Mouse (Mus musculus): ENCODE data around the gene Itch.
"Not testable (repeated sequence)": the region's sequence is repeated elsewhere in the genome, so short reads cannot be mapped to it uniquely, and the experiment has no call there.

The Itch gene

DNA sequence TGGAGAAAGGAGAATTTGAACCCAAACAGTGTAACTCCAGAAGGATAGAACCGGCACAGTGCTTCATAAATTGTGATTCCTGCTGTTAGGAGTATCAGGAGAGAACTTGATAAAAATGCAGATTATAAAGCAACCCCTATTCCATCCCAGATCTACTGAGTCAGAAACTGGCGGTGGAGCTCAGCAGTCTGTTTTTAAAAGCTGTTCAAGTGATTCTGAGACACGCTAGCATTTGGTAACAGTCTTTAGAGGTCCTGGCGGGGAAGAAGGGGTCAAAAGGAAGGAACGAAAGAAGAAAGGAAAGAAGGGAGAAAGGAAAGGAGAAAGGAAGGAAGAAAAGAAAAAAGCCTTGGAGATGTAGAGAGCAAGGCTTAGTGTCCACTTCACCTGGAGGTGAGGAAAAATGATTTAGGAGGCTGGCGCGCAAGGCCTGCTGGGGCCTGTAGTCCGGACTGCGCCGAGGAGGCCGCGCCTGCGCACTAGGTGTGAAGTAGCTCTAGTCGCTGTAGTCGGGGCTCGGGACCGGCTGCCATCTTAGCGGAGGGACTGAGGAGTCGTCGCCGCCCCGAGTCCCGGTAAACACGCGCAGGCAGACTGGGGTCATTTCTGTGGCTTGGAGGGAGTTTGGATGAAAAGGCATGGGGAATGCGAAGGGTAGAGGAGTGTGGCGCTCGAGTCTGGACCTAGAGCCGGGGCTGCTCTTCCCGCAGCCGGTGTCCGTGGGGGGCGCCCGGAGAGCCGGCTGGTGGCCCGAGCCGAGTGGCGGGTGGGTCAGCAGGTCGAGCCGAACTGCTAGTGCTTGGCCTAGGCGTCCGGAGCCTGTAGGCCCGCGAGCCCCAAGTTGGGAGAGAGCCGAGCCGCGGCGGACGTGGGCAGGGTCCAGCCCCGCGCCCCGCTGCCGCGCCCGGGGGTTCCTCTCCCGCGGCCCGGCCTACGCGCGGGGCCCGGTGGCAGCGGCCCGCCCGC lies at the start of gene Itch:
Gene Itch (plus strand): TSS at position 499 of the 966 bp plus-strand sequence.
- DNase-seq (ENCODE audit: low spot score in 2 of 2): peak; percentile 92 to 93

DNA sequence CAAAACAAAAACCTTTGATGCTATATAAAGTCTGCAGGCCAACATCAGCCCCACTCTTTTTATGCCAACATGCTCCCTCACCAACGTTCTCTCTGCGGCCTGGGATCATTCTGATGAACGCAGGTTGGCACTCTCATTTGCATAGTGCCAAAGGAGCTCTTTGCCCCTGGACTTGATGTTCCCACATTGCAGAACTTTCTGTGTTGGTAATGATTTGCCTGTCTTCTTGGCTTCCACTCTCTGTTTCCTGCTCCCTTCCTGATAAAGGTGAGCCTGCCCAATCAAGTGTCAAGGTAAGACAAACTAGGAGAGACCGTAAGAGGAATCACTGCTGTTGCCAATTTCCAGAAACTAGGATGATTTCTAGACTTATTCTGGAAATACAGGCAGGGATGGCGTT lies 48.8 kb upstream of the Itch start:
- no peak for DNase-seq (ENCODE audit: low spot score in 2 of 2)

DNA sequence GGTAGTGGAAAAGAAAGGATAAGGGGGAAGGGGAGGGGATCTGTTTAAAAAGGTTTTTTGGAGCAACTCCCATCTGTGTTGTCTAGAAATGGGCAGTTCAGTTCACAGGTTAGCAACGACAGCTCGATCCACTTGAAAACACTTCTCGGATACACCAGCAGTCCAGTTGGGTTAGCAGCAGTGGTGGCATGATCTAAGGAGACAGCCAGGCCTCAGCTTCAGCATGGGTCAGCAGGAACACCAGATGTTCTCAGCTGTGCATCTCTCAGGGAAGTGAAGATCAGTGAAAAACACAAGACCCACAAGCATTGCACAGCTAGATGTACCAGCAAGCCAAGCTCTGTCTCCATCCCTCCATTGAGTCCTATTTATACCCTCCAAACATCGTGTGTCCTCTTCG lies 47.0 kb upstream of the Itch start:
- no peak for DNase-seq (ENCODE audit: low spot score in 2 of 2)

DNA sequence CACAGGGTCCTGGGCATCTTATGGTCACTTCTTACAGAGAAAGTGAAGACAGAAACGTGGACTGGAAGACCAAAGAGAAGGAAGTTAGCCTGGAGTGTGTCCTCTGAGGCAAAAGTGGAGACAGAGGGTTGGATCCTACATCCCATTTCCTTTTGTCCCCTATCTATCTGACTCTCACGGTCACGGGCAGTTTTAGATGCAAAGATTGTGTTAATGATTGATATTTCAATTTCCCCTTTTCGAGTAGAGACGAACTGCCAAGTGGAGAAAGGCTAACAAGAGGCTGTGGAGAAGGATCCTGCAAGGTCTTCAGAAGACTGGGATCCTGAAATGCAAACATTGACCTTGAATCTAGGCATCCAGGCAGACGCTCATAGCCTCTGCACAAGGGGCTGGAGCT lies 45.0 kb upstream of the Itch start:
- DNase-seq (ENCODE audit: low spot score in 2 of 2): no peak

DNA sequence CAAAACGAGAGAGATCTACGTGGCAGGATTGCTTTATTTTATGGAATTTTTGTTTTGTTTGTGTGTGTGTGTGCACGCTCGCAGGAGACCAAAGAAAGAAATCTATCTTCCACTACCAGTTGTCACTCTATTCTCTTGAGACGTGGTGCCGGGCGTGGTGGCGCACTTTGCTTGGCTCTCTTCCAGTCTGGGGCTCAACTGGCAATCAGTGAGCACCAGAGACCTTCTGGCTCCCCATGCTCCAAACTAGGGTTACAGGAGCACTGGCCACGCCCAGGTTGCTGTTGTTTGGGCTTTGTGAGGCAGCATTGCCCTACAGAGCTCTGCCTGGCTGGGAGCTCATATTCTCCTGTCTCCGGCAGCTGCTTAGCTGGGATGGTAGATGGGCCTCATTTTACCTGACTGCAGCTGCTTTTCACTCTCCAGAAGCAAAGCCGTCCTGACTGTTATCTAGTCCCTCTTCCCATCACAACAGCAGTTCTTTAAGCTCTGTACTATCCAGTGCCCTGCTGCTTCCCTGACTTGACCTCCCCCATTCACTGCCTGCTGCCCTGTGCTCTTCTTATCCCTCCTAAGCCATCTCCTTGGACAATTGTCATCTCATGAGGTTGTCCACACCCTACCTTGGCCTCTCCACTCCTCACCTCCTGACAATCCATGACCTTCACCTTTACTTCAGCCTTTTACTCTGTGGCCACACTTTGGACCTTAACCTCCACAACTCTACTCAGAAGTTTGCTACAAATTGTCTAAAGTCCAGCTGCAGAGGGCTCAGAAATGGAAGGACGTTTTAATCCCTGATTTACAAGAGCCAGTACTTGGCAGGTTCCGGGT lies 42.2 kb upstream of the Itch start:
- DNase-seq (ENCODE audit: low spot score in 2 of 2): no peak

DNA sequence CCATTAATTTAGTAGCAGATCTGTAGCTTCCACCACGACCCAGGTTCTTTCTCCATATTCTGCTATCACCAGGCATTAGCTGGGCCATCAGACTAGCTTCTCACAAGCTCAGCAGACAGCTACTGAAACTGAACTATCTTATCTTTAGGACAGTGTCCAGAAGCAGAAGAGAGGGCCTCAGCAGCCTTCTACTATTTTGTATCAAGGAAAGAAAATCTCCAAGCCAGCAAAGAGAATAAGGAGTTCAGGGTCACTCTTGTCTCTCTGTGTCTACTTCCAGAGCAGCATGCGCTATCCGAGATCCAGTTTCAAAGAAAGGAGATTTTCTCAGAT lies 41.6 kb upstream of the Itch start:
- no peak for DNase-seq (ENCODE audit: low spot score in 2 of 2)

DNA sequence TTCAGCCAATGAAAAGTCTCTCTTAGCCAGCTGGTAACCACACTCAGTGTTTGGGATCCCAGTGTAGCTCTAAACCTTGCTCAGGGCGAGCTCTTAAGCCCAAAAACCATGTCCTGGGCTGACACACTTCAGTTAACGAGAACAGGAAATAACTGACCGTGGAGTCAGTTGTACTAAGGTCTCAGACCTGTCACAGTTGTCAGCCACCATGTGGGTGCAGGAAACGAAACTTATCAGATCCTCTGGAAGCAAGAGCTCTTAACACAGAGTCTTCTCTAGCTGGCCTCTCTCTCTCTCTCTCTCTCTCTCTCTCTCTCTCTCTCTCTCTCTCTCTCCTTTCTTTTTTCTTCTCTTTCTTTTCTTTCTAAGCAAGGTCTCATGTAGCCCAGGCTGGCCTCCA lies 39.9 kb upstream of the Itch start:
- no peak for DNase-seq (ENCODE audit: low spot score in 2 of 2)

DNA sequence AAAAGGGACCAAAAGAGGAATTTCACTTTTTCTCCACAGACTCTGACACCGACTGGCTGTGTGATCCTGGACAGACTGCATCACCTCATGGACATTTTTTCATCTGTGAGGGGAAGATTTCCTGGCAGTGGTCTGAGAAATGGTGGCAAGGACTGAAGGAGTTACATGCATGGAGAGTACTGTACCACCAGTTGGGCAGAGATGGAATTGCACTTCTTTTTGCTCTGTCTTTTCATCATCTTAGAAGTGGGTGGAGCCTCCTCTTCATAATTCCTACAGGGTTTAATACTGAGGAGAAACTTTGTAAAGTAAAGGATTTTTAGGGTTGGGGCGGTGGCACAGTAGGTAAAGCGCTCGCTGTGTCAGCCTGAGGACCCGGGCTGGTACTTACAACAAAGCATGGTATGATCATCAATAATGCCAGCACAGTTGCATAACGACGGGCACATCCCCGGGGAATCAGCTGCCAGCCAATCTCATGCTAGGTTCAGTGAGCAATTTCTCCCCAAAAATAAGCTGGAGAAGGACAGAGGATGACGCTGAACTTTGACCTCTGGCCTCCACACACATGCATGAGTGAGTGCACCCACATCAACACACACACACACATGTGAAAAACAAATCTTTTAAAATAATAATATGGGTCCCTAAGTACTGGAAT lies 34.5 kb upstream of the Itch start:
- DNase-seq (ENCODE audit: low spot score in 2 of 2): no peak

DNA sequence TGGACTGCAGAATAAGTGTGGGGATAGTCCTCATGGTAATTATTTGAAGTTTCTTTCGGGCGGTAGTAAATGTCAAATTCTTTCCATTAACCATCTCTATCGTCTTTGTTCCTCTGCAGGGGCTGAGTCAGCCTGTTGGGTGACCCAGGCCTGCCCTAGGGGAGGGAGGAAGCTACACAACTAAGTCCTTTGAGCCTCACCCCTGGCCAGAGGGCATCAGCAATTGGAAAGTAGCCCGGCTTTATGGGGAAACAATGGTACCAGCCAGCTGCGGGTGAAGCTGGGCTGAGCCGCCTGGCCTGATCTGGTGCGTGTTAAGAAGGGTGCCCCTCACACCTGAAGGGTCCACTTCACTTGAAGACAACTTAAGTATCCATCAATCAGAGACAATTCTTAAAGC lies 33.9 kb upstream of the Itch start:
- no peak for DNase-seq (ENCODE audit: low spot score in 2 of 2)

DNA sequence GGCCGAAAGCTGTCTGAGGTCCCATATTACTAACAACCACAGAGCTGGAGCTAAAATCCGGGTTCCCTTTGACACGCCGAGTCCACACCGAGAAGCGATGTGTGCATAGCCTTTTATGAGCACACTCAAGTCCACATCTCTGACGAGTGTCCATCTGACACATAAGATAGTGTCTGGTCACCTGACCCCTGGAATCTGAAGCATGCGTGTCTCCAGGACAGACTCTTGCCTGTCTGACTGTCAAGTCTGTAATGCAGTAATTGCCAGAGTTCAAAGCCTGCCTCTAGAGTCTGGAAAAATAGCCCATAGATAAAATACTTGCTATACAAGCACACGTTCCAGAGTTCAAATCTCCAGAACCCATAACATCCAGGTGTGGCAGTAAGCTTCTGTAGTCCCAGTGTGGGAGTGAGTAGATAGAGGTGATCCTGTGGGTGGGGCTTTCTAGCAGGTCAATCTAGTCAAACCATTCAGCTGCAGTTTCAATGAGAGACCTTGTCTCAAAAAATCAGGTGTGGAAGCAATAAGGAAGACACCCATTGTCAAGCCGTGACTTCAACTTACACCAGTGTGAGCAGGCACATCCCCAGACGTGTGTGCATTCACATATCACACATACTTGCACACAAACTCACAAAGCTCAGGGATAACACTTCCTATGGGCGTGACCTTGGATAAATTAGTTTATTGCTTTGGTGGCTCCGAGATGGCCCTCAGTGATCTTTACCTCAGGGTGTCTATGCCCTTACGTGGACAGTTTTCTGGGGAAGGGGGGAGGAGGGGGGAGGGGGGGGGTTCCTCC lies 33.1 kb upstream of the Itch start:
- no peak for DNase-seq (ENCODE audit: low spot score in 2 of 2)

DNA sequence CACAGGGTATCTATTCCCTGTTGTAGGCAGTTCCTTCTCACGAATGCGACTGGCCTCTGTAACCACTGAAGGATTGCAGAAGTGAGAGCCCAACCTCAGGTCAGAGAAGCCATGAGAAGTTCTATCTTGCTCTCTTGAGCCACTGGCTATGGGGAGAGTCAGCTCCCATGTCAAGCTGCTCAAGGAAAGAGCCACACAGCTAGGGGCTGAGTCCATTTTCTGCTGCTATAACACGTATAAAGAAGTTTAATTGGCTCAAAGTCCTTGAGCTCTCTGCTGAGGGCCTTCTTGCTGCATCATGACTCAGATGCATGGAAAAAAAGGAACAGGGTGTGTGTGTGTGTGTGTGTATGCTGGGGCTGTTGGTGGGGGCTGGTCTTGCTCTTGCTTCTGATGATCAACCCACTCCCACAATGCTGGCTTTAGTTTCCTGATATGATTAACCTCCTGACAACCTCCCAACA lies 32.5 kb upstream of the Itch start:
- DNase-seq (ENCODE audit: low spot score in 2 of 2): no peak

DNA sequence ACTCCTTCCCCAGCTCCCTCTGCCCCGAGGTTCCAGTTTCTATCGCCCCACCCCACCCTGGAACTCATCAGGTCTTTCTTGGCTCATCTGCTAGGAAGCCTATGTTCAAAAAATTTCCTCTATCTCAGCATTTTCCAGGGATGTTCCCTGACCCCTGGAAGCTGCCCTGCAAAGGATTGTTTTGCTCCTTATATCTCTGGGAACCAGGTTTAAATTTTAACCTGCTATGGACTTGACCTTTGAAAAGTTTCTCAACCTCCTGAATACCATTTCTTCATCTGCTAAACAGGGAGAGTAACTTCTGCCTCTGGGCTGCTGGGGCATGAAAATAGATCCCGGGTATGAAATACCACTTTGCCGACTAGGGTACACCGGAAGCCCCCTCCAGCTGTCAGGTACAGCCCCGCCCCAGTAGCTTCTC lies 31.5 kb upstream of the Itch start:
- no peak for DNase-seq (ENCODE audit: low spot score in 2 of 2)

DNA sequence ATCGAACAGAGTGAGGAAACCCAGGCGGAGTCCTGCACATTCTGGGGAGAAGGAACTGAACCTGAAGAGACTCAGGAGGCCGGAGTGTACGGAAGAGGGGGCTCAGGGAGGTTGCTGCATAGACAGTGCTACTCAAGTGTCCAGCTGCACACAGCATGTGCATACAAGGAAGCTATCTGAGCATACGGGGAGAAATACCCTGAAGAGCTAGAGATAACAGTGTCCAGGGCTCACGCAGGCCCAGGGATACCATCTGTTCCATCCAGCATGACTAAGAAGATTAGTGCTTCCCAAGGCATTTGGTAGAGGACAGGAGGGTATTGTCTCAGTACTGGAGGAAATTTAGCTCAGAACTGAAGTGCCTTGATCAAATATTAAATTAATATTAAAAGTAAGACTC lies 29.7 kb upstream of the Itch start:
- DNase-seq (ENCODE audit: low spot score in 2 of 2): no peak

DNA sequence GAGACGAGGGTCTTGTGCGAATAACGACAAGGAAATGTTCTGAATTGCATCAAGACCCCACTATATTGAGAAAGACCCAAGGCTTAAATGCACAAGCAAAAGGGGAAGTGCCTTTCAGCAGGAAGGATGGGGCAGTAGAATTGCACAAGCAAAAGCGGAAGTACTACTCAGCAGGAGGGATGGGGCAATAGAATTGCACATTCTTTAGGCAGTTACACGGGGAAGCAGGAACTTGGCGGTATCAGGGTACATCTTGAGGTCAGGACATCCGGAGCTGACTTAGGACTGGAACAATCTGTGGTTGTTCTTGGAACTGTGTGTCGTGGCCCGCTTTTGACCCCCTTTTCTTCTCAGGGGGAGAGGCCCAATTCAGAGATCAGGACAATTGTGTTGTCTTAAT lies 26.0 kb upstream of the Itch start:
- not testable (repeated sequence) for DNase-seq (ENCODE audit: low spot score in 2 of 2)

DNA sequence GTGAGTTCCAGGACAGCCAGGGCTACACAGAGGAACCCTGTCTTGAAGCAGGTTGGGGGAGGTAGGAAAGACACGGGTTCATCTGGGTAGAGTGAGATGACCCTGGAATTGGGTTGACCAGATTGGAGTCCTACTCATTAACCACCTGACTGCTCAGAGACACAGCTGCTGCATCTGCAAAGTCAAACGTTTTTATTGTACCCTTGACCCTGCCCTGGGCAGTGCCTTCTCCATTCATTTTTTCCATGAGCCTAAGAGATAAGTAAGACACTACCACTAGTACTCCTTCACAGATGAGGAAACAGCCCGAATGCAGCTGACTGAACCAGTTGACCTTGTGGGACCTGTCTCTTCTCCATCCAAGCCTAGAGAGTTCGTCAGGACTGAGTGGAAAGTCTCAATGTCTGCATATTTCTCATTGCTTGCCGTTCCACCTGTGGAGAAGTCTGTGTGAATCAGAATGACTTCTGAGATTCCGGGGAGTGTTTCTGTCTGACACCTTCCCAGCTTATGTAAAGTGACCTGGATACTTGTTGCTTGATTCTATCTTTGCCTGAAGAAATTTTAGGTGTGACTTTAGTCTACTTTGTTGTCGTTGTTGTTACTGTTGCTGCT lies 18.0 kb upstream of the Itch start:
- DNase-seq (ENCODE audit: low spot score in 2 of 2): no peak

DNA sequence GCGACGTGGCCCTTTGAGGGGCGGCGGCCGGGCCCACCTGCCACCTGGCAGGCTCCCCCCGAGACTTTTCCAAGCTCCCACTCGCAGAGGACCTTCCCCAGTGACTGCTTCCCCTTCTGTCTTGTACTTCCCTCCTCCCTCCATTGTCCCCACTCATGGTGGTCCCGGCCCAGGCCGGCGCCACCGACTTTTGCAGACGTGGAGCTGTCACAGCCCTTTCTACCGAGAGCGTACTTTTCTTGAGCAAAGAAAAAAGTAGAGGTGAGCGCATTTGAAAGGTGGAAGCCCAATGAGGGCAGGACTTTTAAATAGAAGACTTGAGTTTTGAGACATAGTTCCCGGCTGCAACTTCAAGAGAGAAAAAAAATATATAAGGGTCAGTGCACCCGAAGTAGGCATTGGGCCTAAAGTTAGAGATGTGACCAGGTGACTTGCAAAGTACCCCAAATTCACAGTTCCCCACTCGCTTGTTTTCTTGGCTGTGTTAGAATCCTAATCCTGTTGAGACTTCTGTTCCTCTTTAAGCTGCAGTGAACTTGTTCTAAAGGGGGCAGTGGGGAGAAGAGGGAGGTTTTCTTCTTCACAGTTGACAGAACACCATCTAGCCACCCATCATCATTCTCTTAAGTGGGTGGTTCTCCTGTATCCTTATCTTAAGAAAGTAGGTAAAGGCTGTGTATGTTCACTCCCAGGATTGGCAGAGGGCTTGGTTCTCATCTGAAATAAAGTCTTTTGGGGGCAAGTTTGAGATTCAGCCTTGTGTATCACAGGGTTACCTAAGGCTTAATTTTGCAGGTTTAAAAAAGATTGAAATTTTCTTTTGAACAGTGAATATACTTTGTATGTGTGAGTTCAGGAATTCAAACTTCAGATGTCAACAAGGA lies 910 bp downstream of the Itch start:
- DNase-seq (ENCODE audit: low spot score in 2 of 2): peak in 1 of 2 experiments; percentile 14

DNA sequence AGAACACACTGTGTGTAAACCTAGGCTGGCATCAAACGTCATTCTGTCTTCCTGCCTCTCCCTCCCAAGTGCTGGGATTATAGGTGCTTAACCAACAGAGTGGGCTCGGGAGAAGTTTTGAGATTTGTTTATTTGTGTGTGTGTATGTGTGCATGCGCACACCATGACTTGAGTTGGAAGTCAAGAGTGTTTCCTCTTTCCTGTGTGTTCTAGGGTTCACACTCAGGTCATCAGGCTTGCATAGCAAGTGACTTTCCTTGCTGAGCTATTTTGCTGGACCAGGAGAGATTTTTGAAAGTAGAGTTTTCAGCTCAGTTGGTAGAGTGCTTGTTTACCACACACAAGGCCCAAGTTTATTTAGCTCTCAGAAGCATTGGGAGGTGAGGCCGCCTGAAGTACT lies 1.8 kb downstream of the Itch start:
- no peak for DNase-seq (ENCODE audit: low spot score in 2 of 2)

DNA sequence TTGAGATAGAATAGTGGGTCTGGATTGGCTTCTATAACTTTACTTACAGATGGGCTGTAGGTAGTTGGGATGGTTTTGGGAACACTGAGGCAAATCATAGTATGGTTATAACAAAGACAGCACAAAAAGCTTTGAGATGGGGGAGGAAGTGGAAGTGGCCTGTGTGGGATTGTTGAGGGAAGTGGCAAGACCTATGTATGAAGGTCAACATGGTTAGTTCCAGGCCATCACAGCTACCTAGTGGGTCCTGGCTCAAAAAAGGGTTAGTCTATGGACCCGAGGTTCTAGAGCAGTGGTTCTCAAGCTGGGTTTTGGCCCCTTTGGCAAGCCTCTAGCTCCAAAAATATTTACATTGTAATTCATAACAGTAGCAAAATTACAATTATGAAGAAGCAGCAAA lies 2.2 kb downstream of the Itch start:
- no peak for DNase-seq (ENCODE audit: low spot score in 2 of 2)

DNA sequence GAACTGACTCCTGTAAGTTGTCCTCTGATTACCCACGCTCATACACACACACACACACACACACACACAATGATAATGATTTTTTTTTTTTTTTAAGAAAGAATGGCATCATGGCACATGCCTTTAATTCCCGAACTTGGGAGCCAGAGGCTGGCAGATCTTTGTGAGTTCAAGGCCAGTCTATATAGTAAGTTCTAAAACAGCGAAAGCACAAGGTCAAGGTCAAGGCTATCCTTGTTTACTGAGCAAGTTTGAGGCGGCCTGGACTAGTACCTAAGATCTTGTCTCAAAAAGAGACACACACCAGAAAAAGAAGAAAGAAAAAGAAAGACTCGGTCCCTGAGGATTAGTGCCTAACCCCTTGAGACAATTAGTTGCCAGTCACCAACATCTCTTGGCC lies 7.7 kb downstream of the Itch start:
- DNase-seq (ENCODE audit: low spot score in 2 of 2): no peak

DNA sequence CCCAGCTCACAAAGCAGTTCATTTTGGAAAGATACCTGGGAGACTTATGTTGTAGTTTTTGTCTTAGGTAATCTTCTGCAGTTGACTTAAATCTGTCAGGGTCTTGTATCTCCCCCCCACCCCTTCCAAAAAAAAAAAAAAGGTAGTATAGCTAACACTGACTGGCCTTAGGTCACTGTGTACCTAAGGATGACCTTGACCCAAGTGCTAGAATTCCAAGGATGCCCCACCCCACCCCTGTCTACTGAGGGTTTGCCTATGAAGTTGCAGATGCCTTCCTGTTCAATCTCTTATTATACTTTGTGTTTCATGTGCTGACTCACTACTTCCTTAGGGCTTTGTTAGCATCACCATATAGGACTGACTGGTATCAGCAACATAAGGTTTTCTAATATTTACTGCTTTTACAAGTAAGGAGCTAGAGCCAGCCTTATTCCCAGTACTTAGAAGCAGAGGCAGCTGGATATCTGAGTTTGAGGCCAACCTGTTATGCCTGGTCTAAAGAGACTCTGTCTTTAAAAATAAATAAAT lies 8.8 kb downstream of the Itch start:
- no peak for DNase-seq (ENCODE audit: low spot score in 2 of 2)

Data from right cerebral cortex, adult 2 months (tissue).